Mouse (Mus musculus): ENCODE results near the gene Thsd7a.

Thsd7a gene

GRCm38 (mm10) chr6:12385591-12385990, 363.6 kb downstream of the Thsd7a start:
- no peak for DNase-seq (ENCODE audit: low spot score)

- DNase-seq (ENCODE audit: low spot score), result peak; percentile 8
These were observed 368.0 kb downstream of the Thsd7a start for GRCm38 (mm10) chr6:12381136-12381778.

DNA sequence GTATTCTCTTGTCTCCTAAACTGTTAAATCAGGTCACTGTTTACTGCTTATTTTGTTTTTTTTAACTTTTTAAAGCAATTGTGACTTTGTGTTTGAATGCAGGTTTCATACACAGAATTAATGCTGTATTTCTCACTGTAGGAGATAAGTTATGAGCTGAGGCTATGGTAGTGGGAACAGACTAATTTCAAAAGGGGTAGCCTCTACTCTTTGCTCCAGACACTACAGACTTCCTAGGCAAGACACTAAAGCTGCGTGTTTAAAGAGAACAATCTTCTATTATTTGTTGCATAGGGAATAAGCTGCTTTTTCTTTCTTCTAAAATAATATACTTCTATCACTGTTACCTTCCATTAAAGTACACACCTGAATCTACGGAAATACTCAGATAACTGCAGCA, 368.5 kb downstream of the Thsd7a start:
- no peak for DNase-seq (ENCODE audit: low spot score)

DNA sequence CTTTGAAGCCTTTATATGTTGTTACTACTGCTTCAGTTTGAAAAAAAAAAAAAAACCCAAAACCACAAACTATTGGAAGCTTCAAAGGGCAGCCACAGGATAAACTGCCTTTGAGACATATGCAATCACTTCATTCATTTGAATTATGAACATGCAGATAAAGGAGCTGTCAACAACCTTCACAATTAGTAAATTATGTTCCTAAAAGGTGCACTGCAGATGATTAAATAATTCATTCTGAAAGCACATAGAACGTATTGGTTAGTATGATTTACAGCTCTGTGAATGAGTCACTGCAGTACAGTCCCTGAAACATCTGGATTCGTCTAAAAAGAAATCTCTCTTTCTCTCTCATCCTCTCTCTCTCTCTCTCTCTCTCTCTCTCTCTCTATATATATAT, 390.5 kb downstream of the Thsd7a start:
- no peak for DNase-seq (ENCODE audit: low spot score)

DNA sequence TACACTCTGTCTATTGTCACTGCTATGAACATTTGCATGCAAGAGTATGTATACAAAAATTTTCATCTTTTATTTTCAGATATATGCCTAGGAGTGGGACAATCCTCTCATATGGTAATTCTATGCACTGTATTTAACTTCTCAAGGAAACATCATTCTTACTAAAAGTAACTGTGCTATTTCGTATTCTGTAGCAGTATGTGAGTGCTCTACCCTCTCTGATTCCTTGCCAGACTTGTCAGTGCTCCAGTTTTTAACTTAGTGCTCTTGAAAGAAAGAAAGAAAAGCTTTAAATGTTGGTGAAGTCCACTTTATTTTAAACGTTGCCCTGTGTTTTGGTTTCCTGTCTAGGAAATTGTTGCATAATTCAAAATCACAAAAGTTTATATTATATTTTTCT, 395.6 kb downstream of the Thsd7a start:
- DNase-seq (ENCODE audit: low spot score), result no peak

- no peak for DNase-seq (ENCODE audit: low spot score)
These were observed 397.0 kb downstream of the Thsd7a start for GRCm38 (mm10) chr6:12352165-12352719.

DNA sequence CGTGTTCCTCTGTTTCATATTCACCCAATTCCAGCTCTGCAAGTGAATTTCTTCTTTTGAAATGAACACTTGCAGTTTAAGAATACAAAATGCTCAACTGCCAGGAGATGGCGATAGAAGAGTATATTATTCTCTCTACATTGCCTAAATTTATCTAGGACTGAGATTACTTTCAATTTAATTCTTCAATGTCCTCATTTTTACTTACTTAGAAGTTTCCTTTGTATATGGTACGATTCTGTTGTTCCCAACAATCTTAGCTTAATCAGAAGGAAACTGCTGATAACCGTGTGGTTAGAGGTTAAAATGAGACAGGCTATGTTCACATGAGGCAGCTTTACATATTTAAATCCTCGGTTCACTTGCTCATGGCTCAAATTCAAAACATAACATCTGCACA, 398.5 kb downstream of the Thsd7a start:
- DNase-seq (ENCODE audit: low spot score), result no peak

GRCm38 (mm10) chr6:12349105-12349759, 400.0 kb downstream of the Thsd7a start:
- DNase-seq (ENCODE audit: low spot score), result no peak

- DNase-seq (ENCODE audit: low spot score), result no peak
These were observed 400.5 kb downstream of the Thsd7a start for GRCm38 (mm10) chr6:12348667-12349066.

DNA sequence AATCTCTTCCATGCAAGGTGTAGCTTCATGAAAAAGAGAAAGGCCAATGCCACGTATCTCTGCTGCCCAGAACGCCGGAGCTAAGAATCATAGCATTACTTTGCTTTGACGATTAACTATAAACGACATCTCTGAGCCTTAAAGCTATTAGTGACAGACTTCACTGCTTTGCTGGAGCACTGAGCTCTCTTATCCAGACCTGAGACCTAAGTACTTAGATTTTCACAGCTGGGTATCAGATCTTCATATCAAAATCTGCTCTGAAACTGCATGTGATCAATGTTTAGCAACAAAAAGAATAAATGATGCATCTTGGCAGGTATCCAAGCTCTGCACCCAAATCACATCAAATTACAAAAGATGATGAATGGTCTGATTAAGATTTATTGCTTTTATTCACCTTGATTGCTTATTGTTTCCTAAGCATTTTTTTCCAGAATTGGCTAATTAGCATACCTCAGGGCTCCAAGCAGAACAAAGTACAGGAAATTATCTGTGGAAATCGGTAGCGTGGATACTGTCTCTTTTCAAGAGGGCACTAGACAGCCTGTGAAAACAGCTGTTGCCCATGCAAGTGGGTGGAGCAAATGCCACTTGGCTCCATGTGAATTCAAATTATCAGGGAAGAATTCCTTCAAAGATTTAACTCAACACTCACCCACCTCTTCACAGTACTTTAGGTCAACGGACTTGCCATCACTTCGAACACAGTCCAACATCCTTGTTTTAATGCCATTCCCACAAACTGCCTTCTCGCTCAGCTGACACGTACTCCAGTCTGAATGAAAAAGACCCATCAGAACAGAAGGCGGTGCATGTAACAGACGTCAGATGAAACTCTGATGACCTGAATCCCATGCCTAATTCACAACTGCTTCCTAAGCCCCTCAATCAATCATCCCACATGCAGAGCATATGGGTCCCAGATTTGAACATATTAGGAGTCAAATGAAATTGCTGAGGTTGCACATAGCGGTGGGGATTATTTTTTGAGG, 412.3 kb downstream of the Thsd7a start:
- DNase-seq (ENCODE audit: low spot score), result no peak

DNA sequence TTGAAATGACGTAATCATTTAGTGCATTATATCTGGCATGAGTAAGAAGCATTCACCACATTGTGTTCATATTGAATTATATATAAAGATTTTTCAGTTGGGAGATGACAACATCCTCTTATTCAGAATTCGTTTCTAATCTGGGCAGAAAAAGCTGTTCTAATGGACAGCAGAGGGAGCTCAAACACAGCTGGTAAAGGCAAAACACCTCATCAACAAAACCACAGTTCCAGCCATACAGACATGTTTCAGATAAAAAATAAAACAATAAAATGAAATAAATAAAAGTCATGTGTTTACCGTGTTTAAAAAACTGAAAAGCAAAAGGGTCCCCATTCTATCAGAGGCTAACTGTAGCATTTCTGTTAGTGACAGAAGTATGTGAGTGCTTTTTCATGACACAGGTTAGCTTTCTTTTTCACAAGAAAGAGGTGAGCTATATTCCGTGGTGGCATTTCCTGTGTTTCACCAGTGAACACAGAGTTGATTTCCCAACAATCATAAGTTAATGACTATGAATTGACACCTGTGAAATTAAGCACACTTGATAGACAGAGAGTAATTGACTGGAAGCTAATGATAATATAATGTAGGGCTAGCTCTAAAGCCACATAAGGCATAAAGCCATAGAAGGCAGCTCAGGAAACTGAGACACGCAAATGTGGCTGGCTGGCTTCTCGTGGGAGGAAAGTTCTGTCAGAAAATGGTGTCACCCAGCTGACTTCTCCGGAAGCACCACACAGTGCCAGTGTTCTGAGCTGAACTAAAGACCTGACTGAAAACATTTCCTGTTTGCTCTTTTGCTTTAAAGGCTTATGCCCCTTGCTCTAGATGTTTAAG, 433.9 kb downstream of the Thsd7a start:
- DNase-seq (ENCODE audit: low spot score), result no peak

GRCm38 (mm10) chr6:12307502-12307901, 441.7 kb downstream of the Thsd7a start:
- DNase-seq (ENCODE audit: low spot score), result no peak

- DNase-seq (ENCODE audit: low spot score), result no peak
These were observed 486.4 kb downstream of the Thsd7a start for GRCm38 (mm10) chr6:12262641-12263400.
